Comparison of ENCODE assay signal across 8 mouse cellular contexts in genomic region chr8:84984294-84985048, GRCm38 (mm10). TPM values are rescaled to one million over a fixed set of nuclear protein-coding genes. Genes with fewer than 3 reads are reported as not detected.
A peak's percentile ranks its signal among the peaks of the same experiment; 100 is the strongest.
DNase-seq lines count a peak whose midpoint lies in the region; ATAC-seq and TF ChIP-seq lines count a peak whose summit lies in the region.

No protein-coding gene starts in this region.

- peak overlapping the region; percentile 87 for H3K27ac ChIP-seq in heart, adult 2 months
- H3K27ac ChIP-seq in embryonic facial prominence, embryonic 11.5 days (replicated peaks; ENCODE audit: low read depth, low read length) = peak overlapping the region; percentile 41
- peak overlapping the region; percentile 86 for H3K27ac ChIP-seq in hindbrain, embryonic 15.5 days (replicated peaks)
- peak overlapping the region; percentile 69 for H3K27ac ChIP-seq in liver, adult 2 months (replicated peaks; ENCODE audit: insufficient read depth, low read depth, low read length)

- H3K9ac ChIP-seq in heart, adult 2 months (ENCODE audit: low read depth, low read length) = peak overlapping the region; percentile 19; the same call in 1 of the 2 replicates
- H3K9ac ChIP-seq in embryonic facial prominence, embryonic 11.5 days (replicated peaks; ENCODE audit: low read length) = no peak overlapping the region; the same call in 1 of the 2 replicates
- peak overlapping the region; percentile 60 for H3K9ac ChIP-seq in hindbrain, embryonic 15.5 days
- H3K9ac ChIP-seq in liver, adult 2 months (ENCODE audit: low read depth, low read length) = no peak overlapping the region

- no peak for ATAC-seq in embryonic facial prominence, embryonic 11.5 days (replicated peaks; ENCODE audit: insufficient number of reproducible peaks, low FRiP score, low TSS enrichment, low read depth)
- no peak for ATAC-seq in hindbrain, embryonic 15.5 days (ENCODE audit: low FRiP score, low read depth)

- H3K4me1 ChIP-seq in heart, adult 2 months (ENCODE audit: control insufficient read depth, insufficient read depth, low read length) = peaks cover 21% of the 10 kb centered on the region
- H3K4me1 ChIP-seq in embryonic facial prominence, embryonic 11.5 days (ENCODE audit: control insufficient read depth, insufficient read depth, low read length) = peaks cover 17% of the 10 kb centered on the region
- peaks cover 50% of the 10 kb centered on the region for H3K4me1 ChIP-seq in hindbrain, embryonic 15.5 days (replicated peaks)
- peaks cover 22% of the 10 kb centered on the region for H3K4me1 ChIP-seq in liver, adult 2 months (ENCODE audit: control insufficient read depth, insufficient read depth, low read length)

- DNase-seq in heart, adult 2 months = peak; percentile 55 to 68
- DNase-seq in heart, postnatal 10 days = no peak
- no peak for DNase-seq in embryonic facial prominence, embryonic 11.5 days (ENCODE audit: low spot score)
- DNase-seq in liver, adult 2 months (ENCODE audit: extremely low read depth, low read depth, low spot score) = peak; percentile 47
- DNase-seq in naive thymus-derived CD4-positive, alpha-beta T cell, adult 2 months (ENCODE audit: low read depth) = peak; percentile 29
- no peak for DNase-seq in ovary, postnatal 10 days (ENCODE audit: low spot score)
- no peak for DNase-seq in left cerebral cortex, adult 8-10 months (ENCODE audit: low spot score in 2 of 2)

- no peaks in the 10 kb centered on the region for H3K36me3 ChIP-seq in heart, adult 2 months (ENCODE audit: control insufficient read depth, insufficient read depth, low read length)
- no peaks in the 10 kb centered on the region for H3K36me3 ChIP-seq in embryonic facial prominence, embryonic 11.5 days (replicated peaks; ENCODE audit: control insufficient read depth, insufficient read depth, low read depth, low read length)
- no peaks in the 10 kb centered on the region for H3K36me3 ChIP-seq in hindbrain, embryonic 15.5 days
- H3K36me3 ChIP-seq in liver, adult 2 months (ENCODE audit: control insufficient read depth, insufficient read depth, low read length) = no peaks in the 10 kb centered on the region

- 19% methylated on average over 15 of the region's 16 CpGs for WGBS in heart, adult 2 months
- 5% methylated on average over 16 of the region's 16 CpGs for WGBS in embryonic facial prominence, embryonic 11.5 days
- WGBS in hindbrain, embryonic 15.5 days = 14% methylated on average over 16 of the region's 16 CpGs
- 1% methylated on average over 16 of the region's 16 CpGs for WGBS in liver, adult 2 months

- H3K4me3 ChIP-seq in heart, adult 2 months = peak overlapping the region; percentile 79; the same call in 1 of the 2 replicates
- H3K4me3 ChIP-seq in embryonic facial prominence, embryonic 11.5 days (ENCODE audit: low read depth, low read length) = peak overlapping the region; percentile 44; the same call in 1 of the 2 replicates
- peak overlapping the region; percentile 50 for H3K4me3 ChIP-seq in hindbrain, embryonic 15.5 days
- H3K4me3 ChIP-seq in liver, adult 2 months (ENCODE audit: insufficient read depth, low read depth, low read length) = no peak overlapping the region; the same call in 1 of the 2 replicates

- no peaks in the 10 kb centered on the region for H3K27me3 ChIP-seq in heart, adult 2 months (ENCODE audit: control insufficient read depth, insufficient read depth, low read length)
- H3K27me3 ChIP-seq in embryonic facial prominence, embryonic 11.5 days (ENCODE audit: control insufficient read depth, insufficient read depth, low read length) = peaks cover 3% of the 10 kb centered on the region; the same call in 1 of the 2 replicates
- H3K27me3 ChIP-seq in hindbrain, embryonic 15.5 days = peaks cover 11% of the 10 kb centered on the region
- no peaks in the 10 kb centered on the region for H3K27me3 ChIP-seq in liver, adult 2 months (ENCODE audit: control insufficient read depth, insufficient read depth, low read length)

- no peak for TF ChIP-seq EP300 in heart, adult 2 months (IDR thresholded peaks at IDR 0.05; ENCODE audit: insufficient read depth, low read depth, low read length)

- intact Hi-C loops in heart, adult 2 months (cut with DNase I) = no loop called here
- intact Hi-C loops in heart, postnatal 10 days (cut with DNase I) = no loop called here

- no peak for TF ChIP-seq CTCF in heart, adult 2 months (IDR thresholded peaks at IDR 0.05)
- no peak for TF ChIP-seq CTCF in liver, adult 2 months (IDR thresholded peaks at IDR 0.05; ENCODE audit: low read depth, low read length)

- no peaks in the 10 kb centered on the region for H3K79me2 ChIP-seq in heart, adult 2 months (replicated peaks; ENCODE audit: control insufficient read depth, insufficient read depth, low read length)
- no peaks in the 10 kb centered on the region for H3K79me2 ChIP-seq in liver, adult 2 months (ENCODE audit: control insufficient read depth, insufficient read depth, low read length)

- TF ChIP-seq POLR2A in heart, adult 2 months (IDR thresholded peaks at IDR 0.05; ENCODE audit: insufficient read depth, low read depth, low read length) = no peak
- TF ChIP-seq POLR2A in liver, adult 2 months (IDR thresholded peaks at IDR 0.05; ENCODE audit: extremely low read depth, insufficient read depth, low read length) = no peak

- no peaks in the 10 kb centered on the region for H3K9me3 ChIP-seq in embryonic facial prominence, embryonic 11.5 days (replicated peaks; ENCODE audit: control insufficient read depth, low read length)
- no peaks in the 10 kb centered on the region for H3K9me3 ChIP-seq in hindbrain, embryonic 15.5 days

- peak overlapping the region; percentile 99 for H3K4me2 ChIP-seq in embryonic facial prominence, embryonic 11.5 days (ENCODE audit: low read depth, low read length)
- peak overlapping the region; percentile 95 for H3K4me2 ChIP-seq in hindbrain, embryonic 15.5 days

RNA-seq across cellular contexts. Expression of gene Hook2, which starts 5.9 kb away (rescaled TPM):
- total RNA-seq in heart, adult 2 months (2021) = 1 to 10 TPM; 2.0 TPM
- 2.3 and 2.4 TPM in 2 replicates for polyA plus RNA-seq in heart, adult 2 months (2012; rRNA removed)
- 1 to 10 TPM; 1.8 to 2.3 TPM for total RNA-seq in heart, postnatal 10 days (2021)
- polyA plus RNA-seq in embryonic facial prominence, embryonic 11.5 days (2014; fragmentation: Nextera tagmentation; extraction: Ambion mirVana) = 11.3 and 14.2 TPM in 2 replicates
- polyA plus RNA-seq in hindbrain, embryonic 15.5 days (2015; fragmentation: Nextera tagmentation; extraction: Ambion mirVana) = 34.0 and 37.3 TPM in 2 replicates
- 12.4 and 14.2 TPM in 2 replicates for total RNA-seq in liver, adult 2 months (2014; rRNA removed)
- 9.6 and 12.5 TPM in 2 replicates for polyA plus RNA-seq in liver, adult 2 months (2012; rRNA removed)
- total RNA-seq in left cerebral cortex, adult 8-10 months (2022) = 10 to 100 TPM in 2 of 4 experiments, 1 to 10 TPM in 2; 9.0 to 13.0 (median 10.3) TPM

RNA-seq across cellular contexts. Expression of gene Junb, which starts 6.0 kb away (rescaled TPM):
- total RNA-seq in heart, adult 2 months (2021) = 10 to 100 TPM; 10.4 to 19.0 TPM
- 13.1 and 17.3 TPM in 2 replicates for polyA plus RNA-seq in heart, adult 2 months (2012; rRNA removed)
- total RNA-seq in heart, postnatal 10 days (2021) = 10 to 100 TPM; 12.6 to 12.7 TPM
- polyA plus RNA-seq in embryonic facial prominence, embryonic 11.5 days (2014; fragmentation: Nextera tagmentation; extraction: Ambion mirVana) = 5.4 and 6.2 TPM in 2 replicates
- polyA plus RNA-seq in hindbrain, embryonic 15.5 days (2015; fragmentation: Nextera tagmentation; extraction: Ambion mirVana) = 6.3 and 6.8 TPM in 2 replicates
- 29.5 and 45.6 TPM in 2 replicates for total RNA-seq in liver, adult 2 months (2014; rRNA removed)
- polyA plus RNA-seq in liver, adult 2 months (2012; rRNA removed) = 12.3 and 17.9 TPM in 2 replicates
- 10 to 100 TPM; 39.3 to 88.9 (median 65.7) TPM for total RNA-seq in left cerebral cortex, adult 8-10 months (2022)

RNA-seq across cellular contexts. Expression of gene Rnaseh2a, which starts 14.9 kb away (rescaled TPM):
- total RNA-seq in heart, adult 2 months (2021) = 10 to 100 TPM; 38.1 to 50.5 TPM
- polyA plus RNA-seq in heart, adult 2 months (2012; rRNA removed) = 33.7 and 46.3 TPM in 2 replicates
- total RNA-seq in heart, postnatal 10 days (2021) = 10 to 100 TPM; 53.4 to 55.4 TPM
- 109 and 137 TPM in 2 replicates for polyA plus RNA-seq in embryonic facial prominence, embryonic 11.5 days (2014; fragmentation: Nextera tagmentation; extraction: Ambion mirVana)
- 54.2 and 59.8 TPM in 2 replicates for polyA plus RNA-seq in hindbrain, embryonic 15.5 days (2015; fragmentation: Nextera tagmentation; extraction: Ambion mirVana)
- total RNA-seq in liver, adult 2 months (2014; rRNA removed) = 17.1 and 24.5 TPM in 2 replicates
- polyA plus RNA-seq in liver, adult 2 months (2012; rRNA removed) = 25.6 and 28.3 TPM in 2 replicates
- total RNA-seq in left cerebral cortex, adult 8-10 months (2022) = 10 to 100 TPM; 45.9 to 60.0 (median 49.6) TPM

RNA-seq across cellular contexts. Expression of gene Prdx2, which starts 15.1 kb away (rescaled TPM):
- total RNA-seq in heart, adult 2 months (2021) = 100 to 1,000 TPM; 591 to 662 TPM
- polyA plus RNA-seq in heart, adult 2 months (2012; rRNA removed) = 464 and 584 TPM in 2 replicates
- 100 to 1,000 TPM; 689 to 769 TPM for total RNA-seq in heart, postnatal 10 days (2021)
- 1,219 and 1,316 TPM in 2 replicates for polyA plus RNA-seq in embryonic facial prominence, embryonic 11.5 days (2014; fragmentation: Nextera tagmentation; extraction: Ambion mirVana)
- polyA plus RNA-seq in hindbrain, embryonic 15.5 days (2015; fragmentation: Nextera tagmentation; extraction: Ambion mirVana) = 1,124 and 1,185 TPM in 2 replicates
- 135 and 157 TPM in 2 replicates for total RNA-seq in liver, adult 2 months (2014; rRNA removed)
- polyA plus RNA-seq in liver, adult 2 months (2012; rRNA removed) = 110 and 142 TPM in 2 replicates
- 100 to 1,000 TPM; 328 to 384 (median 347) TPM for total RNA-seq in left cerebral cortex, adult 8-10 months (2022)

RNA-seq across cellular contexts. Expression of gene Gm49661, which starts 15.2 kb away (rescaled TPM):
- 1 to 10 TPM; 1.3 to 2.1 TPM for total RNA-seq in heart, adult 2 months (2021)
- polyA plus RNA-seq in heart, adult 2 months (2012; rRNA removed) = not detected in 2 replicates
- 1 to 10 TPM in 1 of 2 experiments, not detected in 1; 1.6 TPM for total RNA-seq in heart, postnatal 10 days (2021)
- polyA plus RNA-seq in embryonic facial prominence, embryonic 11.5 days (2014; fragmentation: Nextera tagmentation; extraction: Ambion mirVana) = not detected in 2 replicates
- not detected in 2 replicates for polyA plus RNA-seq in hindbrain, embryonic 15.5 days (2015; fragmentation: Nextera tagmentation; extraction: Ambion mirVana)
- total RNA-seq in liver, adult 2 months (2014; rRNA removed) = not detected in 2 replicates
- 1.0 TPM in 1 of 2 replicates, not detected in the other for polyA plus RNA-seq in liver, adult 2 months (2012; rRNA removed)
- total RNA-seq in left cerebral cortex, adult 8-10 months (2022) = 1 to 10 TPM in 1 of 4 experiments, not detected in 3; 1.8 TPM

Comparison
In these comparisons a context has a peak if more than half of its experiments do, and no peak if none do; other contexts are left out.
1. DNase-seq: peak in heart, adult 2 months (2 of 2), liver, adult 2 months (single experiment) and naive thymus-derived CD4-positive, alpha-beta T cell, adult 2 months (single experiment); none in heart, postnatal 10 days (0 of 2), embryonic facial prominence, embryonic 11.5 days (single experiment), ovary, postnatal 10 days (single experiment) and left cerebral cortex, adult 8-10 months (0 of 2).
2. H3K9ac ChIP-seq: peak in heart, adult 2 months (single experiment) and hindbrain, embryonic 15.5 days (single experiment); none in embryonic facial prominence, embryonic 11.5 days (single experiment) and liver, adult 2 months (single experiment).
3. Peak in every context shown above with its lines, with median percentiles within 50 percentile points of each other: H3K27ac ChIP-seq.